Mouse (Mus musculus): ENCODE measurements around the gene Svep1. TPM values are rescaled to one million over a fixed set of nuclear protein-coding genes. Genes with fewer than 3 reads are reported as not detected.

Svep1 gene
- under 1 TPM in 1 of 2 experiments, not detected in 1; 0.77 TPM for polyA plus RNA-seq (2017; shearing (Covaris generic))

DNA sequence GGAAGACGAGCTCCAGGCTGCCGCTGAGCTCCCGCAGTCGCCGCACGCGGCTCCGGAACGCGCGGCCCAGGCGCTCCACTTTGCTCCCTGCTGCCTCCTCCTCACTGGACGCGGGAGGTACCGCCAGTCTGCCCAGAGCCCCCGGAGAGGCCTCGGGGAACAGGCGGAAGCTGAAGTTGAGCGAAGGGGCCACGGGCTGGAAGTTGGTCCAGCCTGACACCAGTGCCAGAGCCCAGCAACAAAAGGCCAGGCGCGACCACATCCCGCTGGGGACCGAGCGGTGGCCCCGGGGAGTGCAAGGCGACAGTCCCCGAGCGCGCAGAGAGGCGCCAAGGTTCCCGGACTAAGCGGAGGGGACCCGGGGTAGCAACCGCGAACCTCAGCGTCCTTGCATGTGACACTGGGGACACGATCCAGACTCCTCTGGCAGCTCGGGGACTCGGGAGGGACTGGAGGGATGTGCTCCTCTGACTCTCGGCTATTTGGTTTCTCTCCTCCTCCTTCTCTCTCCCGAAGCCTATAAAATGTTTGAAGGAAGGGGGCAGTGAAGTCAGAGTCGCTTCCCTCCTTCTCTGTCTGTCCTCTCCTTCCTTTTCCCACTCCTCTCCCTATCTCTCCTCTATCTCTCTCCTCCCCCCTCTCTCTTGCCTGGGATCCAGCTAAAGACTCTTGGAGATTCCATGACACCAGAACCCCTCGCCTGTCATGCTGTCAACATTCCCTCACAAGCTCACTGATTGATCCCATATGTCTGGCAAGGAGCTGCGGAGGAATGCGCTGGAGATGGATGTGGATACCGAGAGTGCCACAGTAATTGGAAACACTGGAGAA is at the start of gene Svep1:
Svep1 (minus strand) TSS at position 745 of the 831 bp plus-strand sequence.

GRCm38 (mm10) chr4:58009024-58009423 is 197.6 kb downstream of the Svep1 start, which contains the start of gene Txndc8:
Txndc8 (minus strand) TSS chr4:58009124.

Other genes starting within 250 kb of the Svep1 start
- not detected for gene Txndc8, start 197.7 kb downstream of the Svep1 start, polyA plus RNA-seq (2017; shearing (Covaris generic))
- under 1 TPM in 1 of 2 experiments, not detected in 1; 0.18 TPM for gene Musk, start 79.1 kb upstream of the Svep1 start, polyA plus RNA-seq (2017; shearing (Covaris generic))

Measured in activated CD4-positive, CD25-positive, alpha-beta regulatory T cell (primary cell).